Mouse (Mus musculus) MEL (cell line): ENCODE measurements around the gene Slc39a1. TPM values are rescaled to one million over a fixed set of nuclear protein-coding genes. Genes with fewer than 3 reads are reported as not detected.
A peak's percentile ranks its signal among the peaks of the same experiment; 100 is the strongest.

Source experiments
- DNase-seq: peaks from one replicate; pipeline ENCODE4 v3.0.0; 2011; ENCODE audit warnings: low read depth, low spot score
- H3K27ac ChIP-seq: 2 replicates; pipeline ENCODE4 v1.5.1; 2012; ENCODE audit warnings: low read depth, mild to moderate bottlenecking, control low read depth, low read length, moderate library complexity; ENCODE audit not compliant: control insufficient read depth
- H3K27me3 ChIP-seq, 2 experiments: fragments of 150-350 bp in 1 of 2; sonication (generic) in 1 of 2; 2 replicates each; pipeline ENCODE4 v1.6.1; 2012; ENCODE audit warnings: low read length in 2 of 2, mild to moderate bottlenecking in 2 of 2, improper control_type of control experiment in 1 of 2, moderate library complexity in 1 of 2; ENCODE audit not compliant: insufficient read depth in 2 of 2, control insufficient read depth in 1 of 2
- H3K36me3 ChIP-seq, 2 experiments: 2 replicates each; pipeline ENCODE4 v1.6.1; 2012 to 2014; ENCODE audit warnings: low read length in 2 of 2, improper control_type of control experiment in 1 of 2, inconsistent platforms in 1 of 2, mild to moderate bottlenecking in 1 of 2; ENCODE audit not compliant: insufficient read depth in 2 of 2, control insufficient read depth in 1 of 2
- H3K4me1 ChIP-seq, 2 experiments: fragments of 150-350 bp in 1 of 2; sonication (generic) in 1 of 2; 2 replicates each; pipeline ENCODE4 v1.6.1; 2012; ENCODE audit warnings: low read length in 2 of 2, improper control_type of control experiment in 1 of 2, mild to moderate bottlenecking in 1 of 2; ENCODE audit not compliant: insufficient read depth in 2 of 2, control insufficient read depth in 1 of 2
- H3K4me3 ChIP-seq, 2 experiments: fragments of 150-350 bp in 1 of 2; sonication (generic) in 1 of 2; 2 replicates each; pipeline ENCODE4 v1.5.1; 2012; ENCODE audit warnings: low read depth in 2 of 2, low read length in 2 of 2, mild to moderate bottlenecking in 2 of 2, moderate library complexity in 2 of 2, control low read depth in 1 of 2, improper control_type of control experiment in 1 of 2; ENCODE audit not compliant: control insufficient read depth in 1 of 2, insufficient read depth in 1 of 2
- H3K79me2 ChIP-seq: 2 replicates; pipeline ENCODE4 v1.6.1; 2012; ENCODE audit warnings: mild to moderate bottlenecking, low read length, moderate library complexity; ENCODE audit not compliant: control insufficient read depth, poor library complexity, insufficient read depth
- H3K9ac ChIP-seq: 2 replicates; pipeline ENCODE4 v1.6.1; 2012; ENCODE audit warnings: low read depth, mild to moderate bottlenecking, control low read depth, low read length, moderate library complexity; ENCODE audit not compliant: control insufficient read depth, poor library complexity, severe bottlenecking
- H3K9me3 ChIP-seq: fragments of 150-350 bp; sonication (generic); replicated peaks from 2 replicates; pipeline ENCODE4 v1.6.1; 2012; ENCODE audit warnings: mild to moderate bottlenecking, low read length, improper control_type of control experiment, moderate library complexity; ENCODE audit not compliant: insufficient read depth
- BHLHE40 ChIP-seq: IDR thresholded peaks from 2 replicates; pipeline ENCODE4 v1.6.1; 2012; ENCODE audit warnings: low read depth, mild to moderate bottlenecking, inconsistent platforms, low read length, improper control_type of control experiment, borderline replicate concordance
- CHD1 ChIP-seq: IDR thresholded peaks from 2 replicates; pipeline ENCODE4 v1.6.1; 2012; ENCODE audit warnings: low read depth, mild to moderate bottlenecking, inconsistent platforms, low read length, improper control_type of control experiment
- CTCF ChIP-seq, 3 experiments: IDR thresholded peaks in 2 of 3; conservative IDR thresholded peaks in 1 of 3; 2 replicates each; pipeline ENCODE4 v1.5.1; 2011 to 2012; ENCODE audit warnings: low read length in 3 of 3, low read depth in 2 of 3, mild to moderate bottlenecking in 2 of 3, improper control_type of control experiment in 1 of 3, inconsistent platforms in 1 of 3, mixed read lengths in 1 of 3, moderate library complexity in 1 of 3; ENCODE audit not compliant: control insufficient read depth in 1 of 3, insufficient read depth in 1 of 3, poor library complexity in 1 of 3, severe bottlenecking in 1 of 3
- ELF1 ChIP-seq: IDR thresholded peaks from 2 replicates; pipeline ENCODE4 v1.6.1; 2014; ENCODE audit warnings: low read depth, mild to moderate bottlenecking, inconsistent platforms, low read length, improper control_type of control experiment, moderate library complexity
- GABPA ChIP-seq: IDR thresholded peaks from 2 replicates; pipeline ENCODE4 v1.6.1; 2012; ENCODE audit warnings: low read depth, mild to moderate bottlenecking, inconsistent platforms, low read length, improper control_type of control experiment, moderate library complexity
- GATA1 ChIP-seq: IDR thresholded peaks from 2 replicates; pipeline ENCODE4 v1.6.1; 2011; ENCODE audit warnings: low read depth, low read length, improper control_type of control experiment
- HCFC1 ChIP-seq: IDR thresholded peaks from 2 replicates; pipeline ENCODE4 v1.6.1; 2012; ENCODE audit warnings: low read depth, mild to moderate bottlenecking, inconsistent platforms, low read length, improper control_type of control experiment, moderate library complexity
- JUND ChIP-seq: IDR thresholded peaks from 2 replicates; pipeline ENCODE4 v1.6.1; 2011; ENCODE audit warnings: low read depth, mild to moderate bottlenecking, improper control_type of control experiment, low read length
- KAT2A ChIP-seq: conservative IDR thresholded peaks from 2 replicates; pipeline ENCODE4 v1.6.1; 2012; ENCODE audit warnings: low read depth, low read length, improper control_type of control experiment, inconsistent platforms
- MAX ChIP-seq: IDR thresholded peaks from 2 replicates; pipeline ENCODE4 v1.6.1; 2011; ENCODE audit warnings: low read length, improper control_type of control experiment
- MEF2A ChIP-seq: IDR thresholded peaks from 2 replicates; pipeline ENCODE4 v1.6.1; 2014; ENCODE audit warnings: low read depth, mild to moderate bottlenecking, inconsistent platforms, low read length, improper control_type of control experiment; ENCODE audit not compliant: poor library complexity, insufficient replicate concordance, severe bottlenecking; ENCODE audit errors: extremely low read depth
- MXI1 ChIP-seq: IDR thresholded peaks from 2 replicates; pipeline ENCODE4 v1.6.1; 2011; ENCODE audit warnings: mild to moderate bottlenecking, low read depth, low read length, improper control_type of control experiment
- MYB ChIP-seq: IDR thresholded peaks from 2 replicates; pipeline ENCODE4 v1.6.1; 2011; ENCODE audit warnings: mild to moderate bottlenecking, low read depth, low read length, improper control_type of control experiment
- NELFE ChIP-seq: IDR thresholded peaks from 2 replicates; pipeline ENCODE4 v1.6.1; 2011; ENCODE audit warnings: low read depth, low read length, improper control_type of control experiment
- NRF1 ChIP-seq: IDR thresholded peaks from 2 replicates; pipeline ENCODE4 v1.6.1; 2014; ENCODE audit warnings: low read depth, mild to moderate bottlenecking, inconsistent platforms, low read length, improper control_type of control experiment, moderate library complexity; ENCODE audit not compliant: poor library complexity, insufficient read depth, severe bottlenecking
- POLR2AphosphoS2 ChIP-seq: IDR thresholded peaks from 2 replicates; pipeline ENCODE4 v1.6.1; 2011; ENCODE audit warnings: low read length, improper control_type of control experiment
- POLR2AphosphoS5 ChIP-seq: IDR thresholded peaks from 2 replicates; pipeline ENCODE4 v1.6.1; 2012; ENCODE audit warnings: low read depth, borderline replicate concordance, mild to moderate bottlenecking, inconsistent platforms, low read length, moderate library complexity, mixed read lengths
- SIN3A ChIP-seq: IDR thresholded peaks from 2 replicates; pipeline ENCODE4 v1.6.1; 2012; ENCODE audit warnings: low read length, improper control_type of control experiment, inconsistent platforms
- TAL1 ChIP-seq: IDR thresholded peaks from 2 replicates; pipeline ENCODE4 v1.6.1; 2012; ENCODE audit warnings: mild to moderate bottlenecking, inconsistent platforms, low read length, moderate library complexity, mixed read lengths
- TBP ChIP-seq: IDR thresholded peaks from 2 replicates; pipeline ENCODE4 v1.8.0; 2011; ENCODE audit warnings: low read depth, low read length, improper control_type of control experiment
- TCF12 ChIP-seq: IDR thresholded peaks from 2 replicates; pipeline ENCODE4 v1.6.1; 2014; ENCODE audit warnings: low read depth, mild to moderate bottlenecking, inconsistent platforms, low read length, improper control_type of control experiment, moderate library complexity
- USF2 ChIP-seq, 2 experiments: IDR thresholded peaks; 2 replicates each; pipeline ENCODE4 v1.6.1; 2011 to 2012; ENCODE audit warnings: improper control_type of control experiment in 2 of 2, low read length in 2 of 2, borderline replicate concordance in 1 of 2, inconsistent platforms in 1 of 2, low read depth in 1 of 2, mild to moderate bottlenecking in 1 of 2; ENCODE audit not compliant: insufficient read depth in 1 of 2
- ZC3H11A ChIP-seq: IDR thresholded peaks from 2 replicates; pipeline ENCODE4 v1.6.1; 2012; ENCODE audit warnings: low read depth, mild to moderate bottlenecking, inconsistent platforms, low read length, improper control_type of control experiment
- ZKSCAN1 ChIP-seq: IDR thresholded peaks from 2 replicates; pipeline ENCODE4 v1.6.1; 2012; ENCODE audit warnings: low read depth, mild to moderate bottlenecking, inconsistent platforms, low read length, improper control_type of control experiment, moderate library complexity
- polyA plus RNA-seq, 2 experiments: library from polyadenylated mRNA; stranded (reverse) in 1 of 2; unstranded in 1 of 2; fragments of >175 nt in 1 of 2; fragments of >200 nt in 1 of 2; gene quantifications; 2 replicates each; pipeline versions ENCODE4 v1.2.1 to v1.2.4; 2012; ENCODE audit warnings: low replicate concordance in 2 of 2, low read depth in 1 of 2; ENCODE audit not compliant: insufficient read length in 2 of 2, insufficient read depth in 1 of 2, missing spikeins in 1 of 2
- total RNA-seq: library from RNA; depleted of rRNA; stranded (reverse); fragments of 300-350 nt; gene quantifications from 2 replicates; pipeline ENCODE4 v1.2.3, GENCODE M21; 2012

Gene Slc39a1
- total and polyA plus RNA-seq, 3 experiments = 58.5 to 80.5 (median 61.7) TPM

- TF ChIP-seq MXI1 = no peak
- no peak for TF ChIP-seq USF2 (IDR thresholded peaks at IDR 0.05; ENCODE audit: borderline replicate concordance in 1 of 2, insufficient read depth in 1 of 2, low read depth in 1 of 2, low read length in 2 of 2)
Observed at GRCm38 (mm10) chr3:90263121-90263771, 15.3 kb downstream of the Slc39a1 start (continued).

GRCm38 (mm10) chr3:90264687-90265033 lies 16.7 kb downstream of the Slc39a1 start:
- Histone ChIP-seq H3K36me3 (peaks cover 5 to 26% of the 10 kb centered on the region in 2 experiments; a peak in 3 of 4 replicates), H3K9me3 (no peaks in the 10 kb centered on the region), H3K79me2 (peaks cover 22% of the 10 kb centered on the region), H3K9ac (peak overlapping the region; percentile 88), H3K27ac (peak overlapping the region; percentile 91), H3K4me1 (peaks cover 4 to 29% of the 10 kb centered on the region in 2 experiments), H3K4me3 (peak overlapping the region; percentile 73 to 76), H3K27me3 (no peaks in the 10 kb centered on the region)
- no peak for TF ChIP-seq GATA1
- TF ChIP-seq ZKSCAN1 = no peak
- 0 out of 2 replicates have a peak, but pooled peaks have one; percentile 37 for TF ChIP-seq TBP
- peak; percentile 89 for DNase-seq

GRCm38 (mm10) chr3:90265034-90265931 lies 17.3 kb downstream of the Slc39a1 start, which contains the start of gene Dennd4b:
Gene Dennd4b (plus strand): TSS chr3:90265185.
- H3K27ac ChIP-seq = peak within 1 kb of the TSS; percentile 91
- DNase-seq = peak; percentile 95
- H3K79me2 ChIP-seq = peaks cover 22% of the 10 kb centered on the region
- no peaks in the 10 kb centered on the region for H3K27me3 ChIP-seq
- H3K9ac ChIP-seq = peak within 1 kb of the TSS; percentile 88
- peaks cover 1 to 26% of the 10 kb centered on the region in 2 experiments; a peak in 3 of 4 replicates for H3K36me3 ChIP-seq
- no peaks in the 10 kb centered on the region for H3K9me3 ChIP-seq
- peak within 1 kb of the TSS; percentile 73 to 76 for H3K4me3 ChIP-seq
- peaks cover 4 to 29% of the 10 kb centered on the region in 2 experiments for H3K4me1 ChIP-seq
- TF ChIP-seq MYB (no peak), BHLHE40 (peak; percentile 35; the same call in 1 of the 2 replicates), ZC3H11A (0 out of 2 replicates have a peak, but pooled peaks have one; percentile 7), USF2 (IDR thresholded peaks at IDR 0.05; ENCODE audit: borderline replicate concordance in 1 of 2, insufficient read depth in 1 of 2, low read depth in 1 of 2, low read length in 2 of 2) (no peak), MAX (peak; percentile 78), NRF1 (peak; percentile 59), SIN3A (peak; percentile 80), POLR2AphosphoS5 (no peak), CTCF (IDR thresholded peaks at IDR 0.05 in 2 of 3, conservative IDR thresholded peaks at IDR 0.05 in 1 of 3; ENCODE audit: control insufficient read depth in 1 of 3, insufficient read depth in 1 of 3, low read depth in 2 of 3, low read length in 3 of 3, poor library complexity in 1 of 3, severe bottlenecking in 1 of 3) (peak; percentile 86 to 99 (median 90); a peak in 5 of 6 replicates), POLR2AphosphoS2 (peak; percentile 24; the same call in 1 of the 2 replicates), TCF12 (peak; percentile 48), CHD1 (no peak; the same call in 1 of the 2 replicates), GABPA (no peak), ELF1 (peak; percentile 59), HCFC1 (peak; percentile 78), NELFE (peak; percentile 91), JUND (no peak), MEF2A (no peak), TAL1 (no peak), TBP (0 out of 2 replicates have a peak, but pooled peaks have one; percentile 42), KAT2A (peak; percentile 46; the same call in 1 of the 2 replicates), GATA1 (no peak)
